Mouse (Mus musculus) Patski (cell line): ENCODE results near the gene Sema3b. TPM values are rescaled to one million over a fixed set of nuclear protein-coding genes. Genes with fewer than 3 reads are reported as not detected.
A peak's percentile ranks its signal among the peaks of the same experiment; 100 is the strongest.

ENCODE experiments used
- ATAC-seq: fragments of 100-300 bp; one replicate; pipeline ENCODE4 v1.8.0; 2021
- CTCF ChIA-PET: fragments of 350-600 bp; sonication (Branson Sonifier 250); formaldehyde crosslinking; loops from one replicate; lab custom pipeline; 2022; ENCODE audit warnings: inconsistent platforms; lab: Charles Lee
- POLR2A ChIA-PET: fragments of 350-600 bp; sonication (Branson Sonifier 250); formaldehyde crosslinking; loops from one replicate; lab custom pipeline; 2022; ENCODE audit warnings: antibody characterized with exemption, inconsistent platforms; lab: Charles Lee
- DNase-seq: peaks from one replicate; pipeline ENCODE4 v3.0.0-alpha.2; 2011; ENCODE audit warnings: low read depth, low spot score
- H3K27me3 ChIP-seq: fragments of 371-371 bp; one replicate; pipeline ENCODE4 v1.5.1; 2021
- CTCF ChIP-seq: fragments of 100-300 bp; IDR thresholded peaks from one replicate; pipeline ENCODE4 v1.5.1; 2021
- in situ Hi-C: fragments of 300-500 bp; cut with MboI; formaldehyde crosslinking; loops from 3 replicates; pipeline ENCODE4 v1.11.1; 2018; ENCODE audit warnings: low pct_unique_long_range_greater_than_20kb, mixed read lengths
- polyA plus RNA-seq: library from polyadenylated mRNA; unstranded; gene quantifications from one replicate; pipeline ENCODE4 v1.2.3, GENCODE M21; 2021

Gene Sema3b
- polyA plus RNA-seq, 1 experiment from 2014 or later: 39.1 TPM

- DNase-seq (no peak), ATAC-seq (no peak)
- in situ Hi-C loops: no loop called here
- CTCF ChIA-PET: interaction anchor here (0.7 to 8.7 kb wide), 34 partner anchors 9 to 210 kb away, joined by 3 to 91 read pairs (median 8); partner anchors contain the start of genes Gnai2, Gnat1, Hyal3 and Sema3b
- TF ChIP-seq CTCF: no peak
- H3K27me3 ChIP-seq: no peaks in the 10 kb centered on the region
- POLR2A ChIA-PET: interaction anchor here (1.0 to 3.2 kb wide), 5 partner anchors 10 to 80 kb away, joined by 3 to 13 read pairs (median 6); partner anchors contain the start of gene Gnai2
Observed at GRCm38 (mm10) chr9:107645153-107645510, 36.1 kb upstream of the Sema3b start.

DNA sequence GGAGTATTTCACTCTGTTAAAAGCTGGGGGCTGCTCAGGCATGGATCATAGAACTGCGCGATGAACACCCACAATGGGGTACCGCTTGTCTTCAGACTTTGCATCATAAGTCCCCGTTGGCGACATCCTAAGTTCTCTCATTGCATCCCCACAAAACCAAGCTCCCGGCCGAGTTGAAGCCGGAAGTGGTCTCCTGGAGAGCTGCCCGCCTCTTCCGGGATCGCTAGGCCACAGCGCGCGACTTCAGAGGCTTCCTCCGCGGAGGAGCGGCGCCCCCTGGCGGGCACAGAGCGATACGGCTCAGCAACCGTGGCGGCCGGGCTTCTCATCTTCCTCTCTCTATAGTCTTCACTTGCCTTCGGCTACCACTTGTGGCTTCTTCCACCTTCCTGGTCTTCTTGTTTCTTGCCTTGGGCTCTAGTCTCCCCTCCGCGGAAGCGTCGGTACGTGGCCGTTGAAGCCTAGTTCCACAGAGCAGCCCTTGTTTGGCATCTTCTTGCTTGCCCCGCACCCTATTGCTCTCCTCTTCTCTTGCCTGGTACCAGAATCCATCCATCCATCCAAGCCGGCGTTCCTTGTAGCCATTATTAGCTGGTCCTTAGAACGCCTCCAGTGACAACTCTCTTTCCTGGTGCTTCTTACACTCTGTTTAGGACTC lies 35.6 kb upstream of the Sema3b start:
- ATAC-seq (peak; percentile 68), DNase-seq (no peak)
- TF ChIP-seq CTCF: peak; percentile 99
- no peaks in the 10 kb centered on the region for H3K27me3 ChIP-seq
- POLR2A ChIA-PET: interaction anchor here (0.8 to 3.2 kb wide), 6 partner anchors 9 to 79 kb away, joined by 3 to 13 read pairs (median 5); partner anchors contain the start of gene Gnai2
- in situ Hi-C loops: loop anchor here (5.0 kb wide), 3 partner anchors 33 to 93 kb away; partner anchors contain the start of genes Gnat1 and Sema3b
- CTCF ChIA-PET: interaction anchor here (0.8 to 8.7 kb wide), 32 partner anchors 9 to 104 kb away, joined by 3 to 91 read pairs (median 8); partner anchors contain the start of genes Gnai2, Gnat1, Hyal3 and Sema3b

DNA sequence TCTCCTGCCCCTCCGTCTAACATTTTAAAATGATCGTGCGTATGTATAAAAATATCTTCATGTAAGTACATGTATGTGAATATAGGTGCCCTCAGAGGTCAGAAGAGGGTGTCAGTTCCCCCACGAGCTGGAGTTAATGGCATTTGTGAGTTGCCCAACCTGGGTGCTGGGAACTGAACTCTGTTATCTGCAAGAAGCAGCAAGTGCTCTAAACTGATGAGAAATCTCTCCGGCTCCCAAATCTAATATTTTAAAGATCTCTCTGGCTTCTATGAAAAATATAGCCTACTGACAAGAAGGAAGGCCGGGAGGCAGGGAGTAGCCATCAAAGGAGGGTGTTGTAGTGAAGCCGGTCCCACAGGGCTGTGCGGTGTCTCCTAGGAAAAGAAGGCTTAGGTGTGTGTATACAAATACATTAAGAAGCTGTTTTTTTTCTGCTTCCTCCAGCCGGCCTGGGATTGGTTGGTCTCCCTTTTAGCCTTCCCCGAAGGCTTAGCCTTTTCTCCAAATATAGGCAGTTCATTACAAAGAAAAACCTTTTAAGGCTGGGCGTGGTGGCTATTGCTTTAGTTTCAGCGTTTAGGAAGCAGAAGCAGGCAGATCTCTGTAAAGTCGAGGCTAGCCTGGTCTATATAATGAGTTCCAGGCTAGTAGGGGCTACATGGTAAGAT lies 34.6 kb upstream of the Sema3b start:
- in situ Hi-C loops: loop anchor here (5.0 kb wide), 3 partner anchors 34 to 94 kb away; partner anchors contain the start of genes Gnat1 and Sema3b

GRCm38 (mm10) chr9:107641666-107642065 lies 32.6 kb upstream of the Sema3b start:
- in situ Hi-C loops: loop anchor here (5.0 kb wide), 3 partner anchors 34 to 96 kb away; partner anchors contain the start of genes Gnat1 and Sema3b
- ATAC-seq: no peak
- POLR2A ChIA-PET: interaction anchor here (0.9 kb wide), 1 partner anchor 73 kb away, joined by 3 read pairs; no protein-coding TSS in a partner anchor
- CTCF ChIA-PET: interaction anchor here (1.5 to 8.7 kb wide), 2 partner anchors 15 to 32 kb away, joined by 3 to 91 read pairs; partner anchors contain the start of gene Sema3b
- no peaks in the 10 kb centered on the region for H3K27me3 ChIP-seq
- DNase-seq: no peak
- no peak for TF ChIP-seq CTCF

More for the DNA sequence above, 34.6 kb upstream of the Sema3b start:
- CTCF ChIA-PET: interaction anchor here (0.7 to 8.7 kb wide), 19 partner anchors 8 to 105 kb away, joined by 3 to 91 read pairs (median 9); partner anchors contain the start of genes Gnai2, Hyal3 and Sema3b
- H3K27me3 ChIP-seq: no peaks in the 10 kb centered on the region
- TF ChIP-seq CTCF: no peak
- DNase-seq (no peak), ATAC-seq (no peak)
- POLR2A ChIA-PET: interaction anchor here (0.8 to 3.2 kb wide), 4 partner anchors 8 to 34 kb away, joined by 3 to 13 read pairs (median 6); partner anchors contain the start of gene Gnai2

DNA sequence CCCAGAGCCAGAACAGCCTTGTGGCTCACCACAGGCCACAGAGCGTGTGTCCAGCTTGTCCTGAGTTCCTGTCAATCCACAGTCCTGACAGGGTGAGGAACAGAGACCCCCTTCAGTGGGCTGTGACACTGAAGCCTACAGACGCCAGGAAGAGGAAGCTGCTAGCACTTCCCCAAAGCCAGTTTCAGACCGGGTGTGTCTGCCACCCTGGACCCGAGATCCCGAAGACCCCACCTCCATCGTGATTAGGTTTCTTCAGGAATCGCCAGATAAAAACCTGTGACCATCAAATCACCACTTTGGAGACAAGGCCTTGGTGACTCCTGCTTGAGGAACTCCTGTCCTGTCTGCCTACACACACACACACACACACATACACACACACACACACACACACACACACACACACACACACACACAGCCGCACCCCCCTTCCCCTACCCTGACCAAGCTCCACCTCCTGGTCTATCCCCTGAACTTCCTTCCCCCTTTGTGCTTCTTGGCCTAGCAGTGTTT lies 31.3 kb upstream of the Sema3b start:
- H3K27me3 ChIP-seq: no peaks in the 10 kb centered on the region
- no peak for DNase-seq
- ChIA-PET POLR2A (interaction anchor here (0.9 kb wide), 1 partner anchor 72 kb away, joined by 3 read pairs; no protein-coding TSS in a partner anchor), CTCF (interaction anchor here (1.5 to 8.7 kb wide), 3 partner anchors 14 to 38 kb away, joined by 3 to 91 read pairs (median 7); partner anchors contain the start of gene Sema3b)
- in situ Hi-C loops: loop anchor here (5.0 kb wide), 3 partner anchors 33 to 97 kb away; partner anchors contain the start of genes Gnat1 and Sema3b
- no peak for ATAC-seq
- TF ChIP-seq CTCF: no peak

DNA sequence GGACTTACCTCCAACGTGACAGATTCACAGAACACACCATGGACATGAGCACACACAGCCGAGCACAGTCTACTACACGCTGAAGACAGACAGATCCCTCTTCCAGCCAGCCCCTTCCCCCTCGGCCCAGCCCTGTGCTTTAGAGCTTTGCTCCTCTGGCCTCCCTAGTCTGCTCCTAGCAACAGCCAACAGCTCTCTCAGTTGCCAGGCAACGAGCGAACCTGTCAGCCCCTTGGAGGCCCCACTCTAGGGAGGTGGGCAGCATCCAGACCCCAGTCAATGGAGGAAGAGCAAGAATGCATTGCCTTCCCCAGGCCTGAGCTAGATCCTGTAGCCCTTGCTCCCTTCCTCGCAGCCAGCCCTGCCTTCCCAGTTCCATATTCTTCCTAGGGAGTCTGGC lies 28.0 kb upstream of the Sema3b start:
- ATAC-seq: no peak
- ChIA-PET CTCF (no interaction called here), POLR2A (no interaction called here)
- no peak for DNase-seq
- TF ChIP-seq CTCF: no peak
- in situ Hi-C loops: no loop called here
- H3K27me3 ChIP-seq: no peaks in the 10 kb centered on the region

GRCm38 (mm10) chr9:107635279-107636028 lies 26.4 kb upstream of the Sema3b start, which contains the start of gene Gnai2:
Gene Gnai2 (minus strand): TSS chr9:107635367.
- H3K27me3 ChIP-seq: no peaks in the 10 kb centered on the region
- ATAC-seq (peak; percentile 89), DNase-seq (peak; percentile 79)
- ChIA-PET CTCF (interaction anchor here (0.7 to 1.9 kb wide), 6 partner anchors 9 to 33 kb away, joined by 3 to 13 read pairs (median 4); no protein-coding TSS in a partner anchor), POLR2A (interaction anchor here (0.6 to 1.0 kb wide), 4 partner anchors 9 to 80 kb away, joined by 3 to 7 read pairs (median 4); no protein-coding TSS in a partner anchor)
- in situ Hi-C loops: no loop called here
- no peak for TF ChIP-seq CTCF

GRCm38 (mm10) chr9:107634406-107635278 lies 25.6 kb upstream of the Sema3b start:
- no peaks in the 10 kb centered on the region for H3K27me3 ChIP-seq
- ChIA-PET CTCF (interaction anchor here (1.1 to 1.9 kb wide), 3 partner anchors 10 to 22 kb away, joined by 3 to 13 read pairs (median 8); no protein-coding TSS in a partner anchor), POLR2A (interaction anchor here (0.6 to 1.4 kb wide), 4 partner anchors 8 to 46 kb away, joined by 3 to 7 read pairs (median 4); no protein-coding TSS in a partner anchor)
- in situ Hi-C loops: no loop called here
- ATAC-seq (no peak), DNase-seq (no peak)
- no peak for TF ChIP-seq CTCF
